Comparison of ENCODE assay signal across 16 mouse cellular contexts in genomic region chr3:66040857-66041494, GRCm38 (mm10).
A peak's percentile ranks its signal among the peaks of the same experiment; 100 is the strongest.
DNase-seq lines count a peak whose midpoint lies in the region; ATAC-seq and TF ChIP-seq lines count a peak whose summit lies in the region.
"Had no signal": no experiment of that assay in that cellular context is flagged by ENCODE, and none has a peak within 500 bp of the region (broad histone marks: within the 10 kb centered on the region; RNA-seq: fewer than 3 reads in every experiment).

No protein-coding gene starts in this region.

- no peaks in the 10 kb centered on the region for H3K9me3 ChIP-seq in kidney, postnatal 0 days (replicated peaks; ENCODE audit: low read length)
- no peaks in the 10 kb centered on the region for H3K9me3 ChIP-seq in embryonic facial prominence, embryonic 10.5 days
- H3K9me3 ChIP-seq in limb, embryonic 12.5 days: no peaks in the 10 kb centered on the region
- H3K9me3 ChIP-seq: heart, embryonic 12.5 days; midbrain, embryonic 10.5 days had no signal

- ATAC-seq in kidney, postnatal 0 days (replicated peaks; ENCODE audit: low FRiP score, low read depth): peak; percentile 46
- peak; percentile 57; the same call in 1 of the 2 replicates for ATAC-seq in limb, embryonic 12.5 days (ENCODE audit: insufficient number of reproducible peaks, insufficient read depth, low FRiP score, low TSS enrichment, low read depth)
- ATAC-seq: forebrain, embryonic 16.5 days had no signal

- no peak overlapping the region for H3K27ac ChIP-seq in kidney, postnatal 0 days
- H3K27ac ChIP-seq in embryonic facial prominence, embryonic 10.5 days (replicated peaks): peak overlapping the region; percentile 59; the same call in 1 of the 2 replicates
- H3K27ac ChIP-seq in limb, embryonic 12.5 days: peak overlapping the region; percentile 75; the same call in 1 of the 2 replicates
- H3K27ac ChIP-seq: midbrain, embryonic 10.5 days had no signal

- no peak for TF ChIP-seq CTCF in kidney, postnatal 0 days (IDR thresholded peaks at IDR 0.05; ENCODE audit: low read depth)

- no peaks in the 10 kb centered on the region for H3K4me1 ChIP-seq in kidney, postnatal 0 days (replicated peaks; ENCODE audit: insufficient read depth, low read length)
- H3K4me1 ChIP-seq in embryonic facial prominence, embryonic 10.5 days: peaks cover 3% of the 10 kb centered on the region; the same call in 1 of the 2 replicates
- 0 out of 2 replicates have a peak, but pooled peaks cover 6% of the 10 kb centered on the region for H3K4me1 ChIP-seq in limb, embryonic 12.5 days (replicated peaks)
- H3K4me1 ChIP-seq: heart, embryonic 12.5 days; midbrain, embryonic 10.5 days had no signal

- intact Hi-C loops in left cerebral cortex, postnatal 4 days (cut with DNase I): no loop called here

- no peak overlapping the region for H3K4me2 ChIP-seq in kidney, postnatal 0 days (ENCODE audit: low read length)
- H3K4me2 ChIP-seq in limb, embryonic 12.5 days: no peak overlapping the region
- H3K4me2 ChIP-seq: heart, embryonic 12.5 days had no signal

- H3K9ac ChIP-seq in kidney, postnatal 0 days (ENCODE audit: low read depth, low read length): no peak overlapping the region
- H3K9ac ChIP-seq in limb, embryonic 12.5 days (replicated peaks): no peak overlapping the region
- H3K9ac ChIP-seq: heart, embryonic 12.5 days had no signal

- 34% methylated on average over 5 of the region's 5 CpGs for WGBS in kidney, postnatal 0 days
- WGBS in embryonic facial prominence, embryonic 10.5 days: 76% methylated on average over 5 of the region's 5 CpGs
- WGBS in limb, embryonic 12.5 days: 61% methylated on average over 5 of the region's 5 CpGs

- peak; percentile 82 for DNase-seq in kidney, postnatal 0 days (ENCODE audit: low spot score)
- DNase-seq in kidney, adult 9 months: no peak
- DNase-seq in NIH3T3 (ENCODE audit: low read depth): peak; percentile 75
- no peak for DNase-seq in embryonic facial prominence, embryonic 10.5 days (ENCODE audit: low spot score)
- DNase-seq in cerebellum, adult 18-20 months: no peak
- DNase-seq in left cerebral cortex, postnatal 4 days: no peak
- DNase-seq: adrenal gland, postnatal 10 days; cerebellum, adult 9-10 months; gastrocnemius, postnatal 10 days; kidney, adult 18-20 months; right cerebral cortex, postnatal 25 days had no signal

- no peaks in the 10 kb centered on the region for H3K27me3 ChIP-seq in kidney, postnatal 0 days (ENCODE audit: insufficient read depth, low read length)
- no peaks in the 10 kb centered on the region for H3K27me3 ChIP-seq in embryonic facial prominence, embryonic 10.5 days (replicated peaks; ENCODE audit: low read depth, poor library complexity, severe bottlenecking)
- H3K27me3 ChIP-seq in limb, embryonic 12.5 days: no peaks in the 10 kb centered on the region
- H3K27me3 ChIP-seq: heart, embryonic 12.5 days had no signal

- no peak overlapping the region for H3K4me3 ChIP-seq in kidney, postnatal 0 days (replicated peaks; ENCODE audit: low read depth, low read length)
- no peak overlapping the region for H3K4me3 ChIP-seq in embryonic facial prominence, embryonic 10.5 days
- no peak overlapping the region for H3K4me3 ChIP-seq in limb, embryonic 12.5 days (replicated peaks)
- H3K4me3 ChIP-seq: heart, embryonic 12.5 days; midbrain, embryonic 10.5 days; myocyte had no signal

- H3K36me3 ChIP-seq in kidney, postnatal 0 days (ENCODE audit: insufficient read depth, low read length): no peaks in the 10 kb centered on the region
- H3K36me3 ChIP-seq in embryonic facial prominence, embryonic 10.5 days (replicated peaks): no peaks in the 10 kb centered on the region
- H3K36me3 ChIP-seq in limb, embryonic 12.5 days: no peaks in the 10 kb centered on the region
- H3K36me3 ChIP-seq: heart, embryonic 12.5 days; midbrain, embryonic 10.5 days had no signal

Comparison
In these comparisons a context has a peak if more than half of its experiments do, and no peak if none do; other contexts are left out.
1. DNase-seq: peak in kidney, postnatal 0 days (single experiment) and NIH3T3 (single experiment); none in kidney, adult 9 months (single experiment), embryonic facial prominence, embryonic 10.5 days (single experiment), cerebellum, adult 18-20 months (0 of 2) and left cerebral cortex, postnatal 4 days (single experiment).